Comparison of ENCODE assay signal across 10 mouse cellular contexts in the genomic region with DNA sequence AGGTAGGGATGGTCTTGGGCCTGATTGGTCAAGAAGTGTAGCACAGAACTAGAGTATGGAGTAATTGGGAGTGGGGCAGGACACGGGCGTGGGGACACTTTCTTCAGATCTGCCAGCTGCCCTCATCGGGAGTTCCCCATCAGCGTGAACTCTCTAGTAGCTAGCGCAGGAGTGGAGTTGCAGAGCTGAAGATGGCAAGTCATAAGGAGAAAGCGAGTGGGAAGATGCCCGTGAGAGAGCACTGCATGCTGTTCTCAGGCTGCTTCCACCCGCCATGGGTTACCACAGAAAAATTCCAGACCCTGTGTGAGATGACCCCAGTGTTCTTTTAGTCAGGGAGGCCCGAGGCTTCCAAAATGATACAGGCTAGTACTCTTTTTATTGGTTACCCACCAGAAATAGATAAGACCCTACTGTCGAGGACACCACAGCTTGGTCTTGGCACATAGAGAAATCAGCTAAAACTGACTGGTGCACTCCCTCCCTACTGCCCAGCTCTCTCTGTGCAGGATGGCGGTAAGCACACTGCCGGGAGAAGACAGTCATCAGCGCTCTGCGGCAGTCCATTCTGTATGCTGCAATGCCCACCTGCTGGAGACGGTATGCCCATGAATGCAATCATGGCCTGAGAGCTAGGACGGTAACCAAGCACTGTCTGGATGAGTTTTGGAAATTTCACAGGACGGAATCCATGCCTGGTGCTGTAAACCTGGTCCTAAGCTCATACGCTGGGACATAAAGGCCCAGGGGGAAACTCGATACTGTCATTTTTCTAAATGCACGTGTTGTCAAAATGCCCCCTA. TPM values are rescaled to one million over a fixed set of nuclear protein-coding genes. Genes with fewer than 3 reads are reported as not detected.
DNase-seq lines count a peak whose midpoint lies in the region; ATAC-seq and TF ChIP-seq lines count a peak whose summit lies in the region.
"Had no signal": no experiment of that assay in that cellular context is flagged by ENCODE, and none has a peak within 500 bp of the region (broad histone marks: within the 10 kb centered on the region; RNA-seq: fewer than 3 reads in every experiment).

No protein-coding gene starts in this region.

- H3K36me3 ChIP-seq in heart, embryonic 10.5 days: no peaks in the 10 kb centered on the region
- H3K36me3 ChIP-seq in forebrain, embryonic 11.5 days (ENCODE audit: control insufficient read depth, insufficient read depth, low read length): no peaks in the 10 kb centered on the region
- no peaks in the 10 kb centered on the region for H3K36me3 ChIP-seq in thymus, adult 2 months (ENCODE audit: control insufficient read depth, insufficient read depth, low read length)
- H3K36me3 ChIP-seq: liver, embryonic 13.5 days had no signal

- no peak for ATAC-seq in forebrain, embryonic 11.5 days (replicated peaks; ENCODE audit: low FRiP score)
- ATAC-seq: Patski had no signal

- TF ChIP-seq CTCF in thymus, adult 2 months (IDR thresholded peaks at IDR 0.05; ENCODE audit: borderline replicate concordance, control insufficient read depth, extremely low read depth, insufficient read depth, low read length, poor library complexity): no peak

- H3K4me1 ChIP-seq in heart, embryonic 10.5 days: peaks cover 3% of the 10 kb centered on the region; the same call in 1 of the 2 replicates
- no peaks in the 10 kb centered on the region for H3K4me1 ChIP-seq in forebrain, embryonic 11.5 days (replicated peaks; ENCODE audit: control insufficient read depth, insufficient read depth, low read length)
- no peaks in the 10 kb centered on the region for H3K4me1 ChIP-seq in thymus, adult 2 months (replicated peaks; ENCODE audit: control insufficient read depth, insufficient read depth, low read length)
- H3K4me1 ChIP-seq: liver, embryonic 13.5 days had no signal

- H3K27ac ChIP-seq in heart, embryonic 10.5 days: no peak overlapping the region
- no peak overlapping the region for H3K27ac ChIP-seq in forebrain, embryonic 11.5 days (ENCODE audit: low read depth, low read length)
- no peak overlapping the region for H3K27ac ChIP-seq in thymus, adult 2 months (ENCODE audit: control insufficient read depth, insufficient read depth, low read length)
- H3K27ac ChIP-seq: liver, embryonic 13.5 days had no signal

- intact Hi-C loops in heart, postnatal 10 days (cut with DNase I): loop anchor here (2.0 kb wide), 1 partner anchor 16 kb away; no protein-coding TSS in a partner anchor

- peak overlapping the region; percentile 32; the same call in 1 of the 2 replicates for H3K4me2 ChIP-seq in forebrain, embryonic 11.5 days (ENCODE audit: low read depth, low read length, severe bottlenecking)
- H3K4me2 ChIP-seq: liver, embryonic 13.5 days had no signal

- DNase-seq in heart, embryonic 10.5 days (ENCODE audit: low spot score): peak; percentile 69
- DNase-seq in heart, postnatal 10 days: no peak
- peak; percentile 55 for DNase-seq in CD4-positive helper T cell, adult 2 months (ENCODE audit: low read depth, low spot score)
- DNase-seq in forebrain, embryonic 11.5 days (ENCODE audit: low spot score): peak; percentile 48
- peak; percentile 62 for DNase-seq in induced T-regulatory cell, adult 2 months (ENCODE audit: low read depth)
- no peak for DNase-seq in urinary bladder, postnatal 25 days (ENCODE audit: low spot score)
- DNase-seq in right cerebral cortex, postnatal 25 days: no peak
- DNase-seq in thymus, adult 2 months: no peak
- DNase-seq: liver, embryonic 13.5 days had no signal

- H3K4me3 ChIP-seq in heart, embryonic 10.5 days: no peak overlapping the region
- H3K4me3 ChIP-seq in forebrain, embryonic 11.5 days (ENCODE audit: low read depth, low read length): no peak overlapping the region; the same call in 1 of the 2 replicates
- no peak overlapping the region for H3K4me3 ChIP-seq in thymus, adult 2 months (ENCODE audit: control insufficient read depth, insufficient read depth, low read length)
- H3K4me3 ChIP-seq: liver, embryonic 13.5 days had no signal

- WGBS in heart, embryonic 10.5 days: 45% methylated on average over 20 of the region's 20 CpGs
- 42% methylated on average over 20 of the region's 20 CpGs for WGBS in forebrain, embryonic 11.5 days
- WGBS in thymus, adult 2 months: 80% methylated on average over 20 of the region's 20 CpGs

- H3K9ac ChIP-seq in forebrain, embryonic 11.5 days (ENCODE audit: low read length): no peak overlapping the region
- H3K9ac ChIP-seq: liver, embryonic 13.5 days had no signal

- peaks cover 13% of the 10 kb centered on the region for H3K27me3 ChIP-seq in heart, embryonic 10.5 days (ENCODE audit: insufficient read depth, poor library complexity, severe bottlenecking)
- 0 out of 2 replicates have a peak, but pooled peaks cover 2% of the 10 kb centered on the region for H3K27me3 ChIP-seq in forebrain, embryonic 11.5 days (ENCODE audit: control insufficient read depth, insufficient read depth, low read length)
- no peaks in the 10 kb centered on the region for H3K27me3 ChIP-seq in thymus, adult 2 months (ENCODE audit: control insufficient read depth, insufficient read depth, low read length)

- no peaks in the 10 kb centered on the region for H3K9me3 ChIP-seq in heart, embryonic 10.5 days
- no peaks in the 10 kb centered on the region for H3K9me3 ChIP-seq in forebrain, embryonic 11.5 days (ENCODE audit: control insufficient read depth, low read length)
- H3K9me3 ChIP-seq: liver, embryonic 13.5 days had no signal

- TF ChIP-seq POLR2A in thymus, adult 2 months (IDR thresholded peaks at IDR 0.05; ENCODE audit: control insufficient read depth, extremely low read depth, insufficient read depth, low read length, poor library complexity): no peak

RNA-seq across cellular contexts. Expression of a gene that starts 9.8 kb away (rescaled TPM):
- 23.3 and 23.5 TPM in 2 replicates for polyA plus RNA-seq in heart, embryonic 10.5 days (2016; fragmentation: Nextera tagmentation; extraction: Ambion mirVana)
- total RNA-seq in heart, postnatal 10 days (2021): 10 to 100 TPM; 15.0 to 17.1 TPM
- polyA plus RNA-seq in forebrain, embryonic 11.5 days (2014; fragmentation: Nextera tagmentation; extraction: Ambion mirVana): 20.5 and 21.6 TPM in 2 replicates
- 16.4 and 19.2 TPM in 2 replicates for polyA plus RNA-seq in thymus, adult 2 months (2012; rRNA removed)

RNA-seq across cellular contexts. Expression of a gene that starts 46.3 kb away (rescaled TPM):
- 1.7 and 7.0 TPM in 2 replicates for polyA plus RNA-seq in heart, embryonic 10.5 days (2016; fragmentation: Nextera tagmentation; extraction: Ambion mirVana)
- total RNA-seq in heart, postnatal 10 days (2021): 1 to 10 TPM; 5.0 to 8.2 TPM
- 2.3 and 3.1 TPM in 2 replicates for polyA plus RNA-seq in forebrain, embryonic 11.5 days (2014; fragmentation: Nextera tagmentation; extraction: Ambion mirVana)
- polyA plus RNA-seq in thymus, adult 2 months (2012; rRNA removed): 2.3 and 3.5 TPM in 2 replicates

Comparison
In these comparisons a context has a peak if more than half of its experiments do, and no peak if none do; other contexts are left out.
1. DNase-seq: peak in heart, embryonic 10.5 days (single experiment), CD4-positive helper T cell, adult 2 months (single experiment), forebrain, embryonic 11.5 days (single experiment) and induced T-regulatory cell, adult 2 months (single experiment); none in heart, postnatal 10 days (0 of 2), urinary bladder, postnatal 25 days (single experiment), right cerebral cortex, postnatal 25 days (single experiment) and thymus, adult 2 months (single experiment).